Mouse (Mus musculus) spleen, adult 12 weeks (tissue): ENCODE data around the gene Smpd4.
A peak's percentile ranks its signal among the peaks of the same experiment; 100 is the strongest.
"Not testable (repeated sequence)": the region's sequence is repeated elsewhere in the genome, so short reads cannot be mapped to it uniquely, and the experiment has no call there.

ENCODE experiments used
- DNase-seq: peaks from one replicate; pipeline ENCODE4 v3.0.0; 2022; ENCODE audit warnings: low spot score

Smpd4 gene

DNA sequence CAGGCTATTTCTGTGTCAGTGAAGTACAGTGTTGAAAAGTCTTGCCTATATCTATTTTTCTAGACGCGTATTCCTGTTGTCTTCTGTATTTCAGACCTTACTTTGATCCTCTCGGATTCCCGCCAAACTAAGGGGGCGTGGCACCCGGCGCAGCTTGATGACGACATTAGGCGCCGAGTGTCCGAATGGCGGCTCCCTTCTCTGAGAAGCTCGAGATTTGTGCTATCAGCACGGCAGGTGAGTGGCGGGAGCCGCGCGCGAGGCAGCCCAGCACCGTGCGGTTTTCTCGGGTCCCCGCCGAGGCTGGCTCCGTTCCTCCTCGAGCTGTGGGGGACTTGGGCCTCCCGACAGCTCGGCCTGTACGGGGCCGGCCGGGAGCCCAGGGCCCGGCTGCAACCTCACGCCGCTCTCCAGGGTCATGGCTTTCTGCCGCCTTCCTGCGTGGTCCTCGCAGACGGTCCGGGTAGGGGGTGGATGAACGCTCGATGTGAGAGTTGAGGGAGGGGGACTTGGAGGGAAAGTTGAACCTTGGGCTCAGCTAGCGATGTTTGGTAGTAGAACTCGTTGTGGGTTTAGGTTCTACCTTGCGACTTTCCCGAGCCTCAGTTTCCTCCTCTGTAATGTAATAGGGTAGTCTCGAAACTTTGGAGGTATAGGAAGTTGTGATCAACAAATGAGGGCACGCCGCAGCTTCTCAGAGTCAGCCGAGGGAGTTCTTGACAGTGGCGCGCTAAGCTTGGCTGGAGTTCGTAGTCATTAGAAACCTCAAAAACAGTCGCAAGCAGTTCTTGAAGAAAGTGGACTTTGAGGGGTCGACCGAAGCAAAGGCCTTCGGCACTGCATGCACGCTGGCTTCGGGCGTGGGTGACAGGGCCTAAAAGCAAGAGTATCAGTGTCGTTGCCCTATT, at the start of gene Smpd4:
Gene Smpd4 (plus strand): TSS at position 157 of the 908 bp plus-strand sequence.
- DNase-seq: peak; percentile 93

DNA sequence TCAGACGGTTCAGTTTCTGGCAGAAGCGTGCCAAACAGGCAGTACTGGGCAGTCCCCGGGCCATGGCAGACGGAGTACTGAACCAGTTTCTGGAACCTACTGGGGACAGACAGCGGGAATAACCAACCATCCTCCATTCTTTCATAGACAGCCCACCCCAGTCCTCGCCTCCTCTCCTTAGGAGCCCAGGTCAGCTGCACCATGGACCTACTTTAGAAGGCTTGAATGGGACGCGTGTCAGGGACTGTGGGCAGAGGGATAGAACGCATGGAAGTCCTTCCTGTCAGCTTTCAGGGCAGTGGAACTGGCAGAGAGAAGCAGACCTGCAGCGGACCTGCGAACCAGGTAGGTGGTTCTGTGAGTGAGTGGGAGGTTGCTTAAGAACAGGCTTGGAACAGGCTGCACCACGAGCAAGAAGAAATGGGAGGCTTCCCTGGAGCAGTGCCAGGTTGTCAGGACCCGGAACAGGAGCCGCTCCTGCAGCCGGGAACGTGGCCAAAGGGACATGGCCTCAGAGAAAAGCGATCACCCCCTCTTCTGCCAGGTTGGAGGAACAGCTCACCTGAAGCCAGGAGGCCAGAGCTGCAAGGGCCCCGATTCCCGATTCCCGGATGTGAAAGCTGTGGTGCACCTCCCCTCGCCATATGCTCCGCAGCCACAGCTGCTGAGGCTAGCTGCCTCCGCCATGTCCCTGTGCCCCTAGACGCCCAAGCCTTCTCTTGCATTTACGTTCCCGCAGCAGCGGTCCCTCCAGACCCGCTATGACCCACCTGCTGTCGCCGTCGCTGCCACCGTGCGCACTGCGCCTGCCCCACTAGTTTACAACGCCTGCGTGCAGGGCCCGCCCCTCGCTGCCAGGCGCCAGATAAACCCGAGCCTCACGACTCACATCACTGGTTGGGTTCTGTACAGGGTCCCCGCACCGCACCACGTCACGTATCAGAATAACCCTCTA, 43.0 kb upstream of the Smpd4 start:
- no peak for DNase-seq

DNA sequence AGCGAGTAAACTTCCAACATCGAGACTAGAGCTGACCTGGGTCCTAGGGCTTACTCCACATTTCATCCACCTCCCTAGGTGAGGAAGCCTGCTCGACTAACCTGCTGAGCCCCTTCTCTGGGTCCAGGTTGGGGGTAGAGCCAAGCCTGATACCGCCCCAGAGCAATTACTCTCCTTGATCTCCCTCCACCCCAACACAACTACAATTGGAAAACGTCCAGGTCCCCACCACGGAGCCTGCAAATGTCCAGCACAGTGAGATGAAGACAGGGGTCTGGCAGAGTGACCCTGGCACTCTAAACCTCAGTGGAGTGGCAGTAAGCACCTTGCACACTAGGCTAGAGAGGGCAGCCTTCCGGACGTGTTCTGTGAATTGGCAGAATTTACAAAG, 42.3 kb upstream of the Smpd4 start:
- no peak for DNase-seq

- no peak for DNase-seq
Measured at GRCm38 (mm10) chr16:17583064-17583463, 36.1 kb upstream of the Smpd4 start, which contains the start of gene Slc7a4. Gene Slc7a4 (minus strand): TSS chr16:17583214.

DNA sequence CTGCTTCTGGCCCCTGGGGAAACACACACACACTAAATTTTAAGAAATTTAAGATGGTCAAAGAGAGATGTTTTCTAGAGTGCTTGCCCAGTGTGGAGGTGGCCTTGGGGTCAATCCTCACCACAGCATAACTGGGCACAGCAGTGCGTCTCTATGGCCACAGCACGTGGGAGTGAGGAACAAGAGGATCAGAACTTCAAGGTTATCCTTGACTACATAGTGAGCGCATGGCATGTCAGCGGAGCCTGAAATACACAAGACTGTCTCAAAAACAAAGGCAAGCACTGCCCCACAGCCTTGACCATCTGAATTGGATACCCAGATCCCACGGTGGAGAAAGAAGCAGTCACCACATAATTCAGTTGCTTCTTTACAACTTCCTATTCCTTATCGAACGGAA, 34.6 kb upstream of the Smpd4 start:
- DNase-seq: no peak

GRCm38 (mm10) chr16:17590731-17591130, 28.4 kb upstream of the Smpd4 start:
- no peak for DNase-seq

- no peak for DNase-seq
Measured at GRCm38 (mm10) chr16:17600944-17601562, 18.1 kb upstream of the Smpd4 start.

- no peak for DNase-seq
Measured at GRCm38 (mm10) chr16:17604941-17605340, 14.2 kb upstream of the Smpd4 start.

GRCm38 (mm10) chr16:17605684-17606083, 13.5 kb upstream of the Smpd4 start:
- no peak for DNase-seq

DNA sequence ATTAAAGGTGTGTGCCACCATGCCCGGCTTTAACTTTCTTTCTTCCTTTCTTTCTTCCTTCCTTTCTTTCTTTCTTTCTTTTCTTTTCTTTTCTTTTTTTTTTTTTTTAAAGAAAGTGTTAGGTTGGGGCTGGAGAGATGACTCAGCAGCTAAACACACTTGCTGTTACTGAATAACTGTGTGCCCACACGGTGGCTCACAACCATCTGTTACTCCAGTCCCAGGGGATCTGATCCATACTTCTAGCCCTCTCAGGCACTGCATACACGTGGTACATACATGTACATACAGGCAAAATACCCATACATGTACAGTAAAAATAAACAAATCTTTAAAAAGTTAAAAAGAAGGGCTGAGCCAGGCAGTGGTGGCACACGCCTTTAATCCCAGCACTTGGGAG, 7.8 kb upstream of the Smpd4 start:
- no peak for DNase-seq

- not testable (repeated sequence) for DNase-seq
Measured at GRCm38 (mm10) chr16:17614740-17615139, 4.4 kb upstream of the Smpd4 start.

GRCm38 (mm10) chr16:17616212-17616611, 2.9 kb upstream of the Smpd4 start:
- no peak for DNase-seq

- DNase-seq: peak; percentile 61
Measured at GRCm38 (mm10) chr16:17617922-17618565, 1.1 kb upstream of the Smpd4 start.

GRCm38 (mm10) chr16:17621936-17622335, 2.8 kb downstream of the Smpd4 start:
- DNase-seq: no peak

DNA sequence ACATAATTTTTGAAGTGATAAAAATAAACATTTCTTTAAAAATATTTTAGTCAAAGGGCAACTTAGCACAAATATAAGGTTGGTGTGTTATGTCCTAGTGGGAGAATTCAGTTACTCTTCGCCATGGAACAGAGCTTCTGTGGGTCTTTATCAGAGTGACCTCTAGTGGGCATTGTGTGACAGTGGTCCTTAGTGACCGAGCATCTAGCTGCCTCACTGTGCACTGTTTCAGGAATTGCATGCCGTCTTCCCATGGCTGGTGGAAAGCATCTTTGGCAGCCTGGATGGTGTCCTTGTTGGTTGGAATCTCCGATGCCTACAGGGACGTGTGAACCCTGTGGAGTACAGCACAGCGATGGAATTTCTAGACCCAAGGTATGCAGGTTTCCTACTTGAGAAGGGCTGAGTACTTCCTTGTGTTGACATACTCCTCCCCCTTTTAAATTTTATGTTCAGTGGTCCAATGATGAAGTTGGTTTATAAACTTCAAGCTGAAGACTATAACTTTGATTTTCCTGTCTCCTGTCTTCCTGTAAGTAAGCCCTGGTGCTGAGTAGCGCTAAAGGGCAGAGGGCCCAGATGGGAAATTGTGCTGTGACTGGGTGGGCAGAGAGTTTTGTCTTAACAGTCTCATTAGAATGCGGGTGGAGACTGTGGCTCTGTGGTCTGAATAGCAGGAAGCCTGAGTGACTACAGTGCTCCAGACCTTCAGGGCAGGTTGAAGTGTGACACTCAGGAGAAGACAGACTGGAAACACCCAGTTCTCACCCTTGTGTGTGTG, 6.5 kb downstream of the Smpd4 start:
- no peak for DNase-seq

- no peak for DNase-seq
Measured at GRCm38 (mm10) chr16:17626269-17626555, 7.1 kb downstream of the Smpd4 start.

DNA sequence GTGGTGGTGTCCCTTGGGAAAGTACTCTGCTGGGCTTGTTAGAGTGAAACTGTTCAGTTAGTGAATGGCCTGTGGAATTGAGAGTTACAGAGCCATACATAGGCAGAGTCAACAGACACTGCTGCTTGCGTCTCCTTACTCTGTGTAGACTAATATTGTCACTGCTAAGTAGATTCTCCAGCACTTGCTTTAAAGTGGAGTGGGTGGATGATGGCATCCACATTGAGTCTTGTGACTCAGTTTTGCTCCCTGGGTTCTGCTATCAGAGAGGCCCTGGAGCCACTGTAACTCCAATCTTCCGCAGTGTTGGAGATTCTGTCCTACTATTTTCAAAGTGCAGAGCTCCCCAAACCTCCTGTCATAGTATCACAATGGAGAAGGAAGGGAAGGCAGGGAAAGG, 13.4 kb downstream of the Smpd4 start:
- DNase-seq: no peak

DNA sequence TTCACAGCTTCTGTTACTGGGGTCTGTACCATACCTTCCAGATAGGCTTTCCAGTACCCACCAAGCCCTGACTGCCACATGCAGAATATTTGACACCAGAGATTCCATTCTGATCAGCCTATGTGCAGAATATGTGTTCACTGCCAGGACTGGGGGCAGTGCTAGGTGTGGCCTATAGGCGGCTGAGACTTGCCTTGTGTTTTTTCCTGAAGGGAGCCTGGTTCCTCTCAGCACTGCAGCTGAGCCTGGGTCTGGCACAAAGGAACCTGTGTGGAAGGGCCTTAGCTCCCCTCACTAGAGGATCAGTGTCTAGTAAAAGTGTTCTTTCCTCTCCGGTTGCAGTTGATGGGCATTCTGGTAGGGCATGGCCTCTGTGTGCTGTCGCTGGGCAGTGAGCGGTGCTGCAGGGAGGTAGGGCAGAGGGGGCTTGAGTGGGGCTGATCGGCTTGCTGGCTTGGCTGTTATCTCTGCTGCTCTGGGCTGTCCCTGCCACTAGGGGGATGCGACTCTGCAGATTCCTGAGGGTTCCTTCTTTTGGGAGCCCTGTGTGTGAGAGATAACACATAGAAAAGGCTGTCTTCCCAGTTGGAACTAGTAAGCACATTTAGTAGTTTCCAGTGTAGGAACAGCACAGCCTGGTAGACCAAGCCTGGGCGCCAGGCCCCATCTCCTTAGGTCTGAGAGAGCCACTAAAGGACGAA, 14.5 kb downstream of the Smpd4 start:
- DNase-seq: no peak

- DNase-seq: no peak
Measured at GRCm38 (mm10) chr16:17636904-17637303, 17.8 kb downstream of the Smpd4 start.

- DNase-seq: no peak
Measured at GRCm38 (mm10) chr16:17637610-17638009, 18.5 kb downstream of the Smpd4 start.
